Mouse (Mus musculus): ENCODE data around the gene Bap1. TPM values are rescaled to one million over a fixed set of nuclear protein-coding genes. Genes with fewer than 3 reads are reported as not detected.

Gene Bap1
- polyA plus RNA-seq, 1 experiment: 48.3 TPM

GRCm38 (mm10) chr14:31212499-31212898, 38.8 kb upstream of the Bap1 start:
- DNase-seq: no peak
- TF ChIP-seq POLR2A (IDR thresholded peaks at IDR 0.05; ENCODE audit: borderline replicate concordance, extremely low read depth, low read depth, low read length): no peak
- TF ChIP-seq CTCF (IDR thresholded peaks at IDR 0.05; ENCODE audit: insufficient read depth, low read length): no peak
- H3K4me1 ChIP-seq (ENCODE audit: control insufficient read depth, insufficient read depth, low read length): peaks cover 7% of the 10 kb centered on the region
- WGBS: 78% methylated on average over 3 of the region's 3 CpGs
- no peak overlapping the region for H3K4me3 ChIP-seq (replicated peaks; ENCODE audit: extremely low read depth, low read depth, low read length)

GRCm38 (mm10) chr14:31213868-31214267, 37.4 kb upstream of the Bap1 start:
- H3K4me1 ChIP-seq (ENCODE audit: control insufficient read depth, insufficient read depth, low read length): peaks cover 7% of the 10 kb centered on the region; the same call in 1 of the 2 replicates
- no peak for DNase-seq
- H3K4me3 ChIP-seq (replicated peaks; ENCODE audit: extremely low read depth, low read depth, low read length): no peak overlapping the region
- WGBS: 70% methylated on average over 8 of the region's 8 CpGs
- no peak for TF ChIP-seq POLR2A (IDR thresholded peaks at IDR 0.05; ENCODE audit: borderline replicate concordance, extremely low read depth, low read depth, low read length)
- TF ChIP-seq CTCF (IDR thresholded peaks at IDR 0.05; ENCODE audit: insufficient read depth, low read length): no peak

GRCm38 (mm10) chr14:31214684-31215083, 36.6 kb upstream of the Bap1 start:
- TF ChIP-seq POLR2A (IDR thresholded peaks at IDR 0.05; ENCODE audit: borderline replicate concordance, extremely low read depth, low read depth, low read length) (no peak), CTCF (IDR thresholded peaks at IDR 0.05; ENCODE audit: insufficient read depth, low read length) (no peak)
- 70% methylated on average over 3 of the region's 3 CpGs for WGBS
- H3K4me3 ChIP-seq (replicated peaks; ENCODE audit: extremely low read depth, low read depth, low read length): no peak overlapping the region

GRCm38 (mm10) chr14:31215157-31216002, 35.9 kb upstream of the Bap1 start:
- WGBS: 29% methylated on average over 15 of the region's 15 CpGs
- DNase-seq: peak; percentile 71
- TF ChIP-seq CTCF (IDR thresholded peaks at IDR 0.05; ENCODE audit: insufficient read depth, low read length): peak; percentile 96
- TF ChIP-seq POLR2A (IDR thresholded peaks at IDR 0.05; ENCODE audit: borderline replicate concordance, extremely low read depth, low read depth, low read length): no peak

More at GRCm38 (mm10) chr14:31214684-31215083, 36.6 kb upstream of the Bap1 start:
- peaks cover 7% of the 10 kb centered on the region; the same call in 1 of the 2 replicates for H3K4me1 ChIP-seq (ENCODE audit: control insufficient read depth, insufficient read depth, low read length)
- DNase-seq: no peak

GRCm38 (mm10) chr14:31216846-31217245, 34.4 kb upstream of the Bap1 start, which contains the start of gene Nisch:
Nisch (minus strand) TSS chr14:31216946.
- H3K4me3 ChIP-seq (replicated peaks; ENCODE audit: extremely low read depth, low read depth, low read length): peak within 1 kb of the TSS; percentile 81
- H3K4me1 ChIP-seq (ENCODE audit: control insufficient read depth, insufficient read depth, low read length): peaks cover 8% of the 10 kb centered on the region; the same call in 1 of the 2 replicates
- no peak for TF ChIP-seq POLR2A (IDR thresholded peaks at IDR 0.05; ENCODE audit: borderline replicate concordance, extremely low read depth, low read depth, low read length)
- TF ChIP-seq CTCF (IDR thresholded peaks at IDR 0.05; ENCODE audit: insufficient read depth, low read length): no peak
- no peak for DNase-seq
- WGBS: 68% methylated on average over 2 of the region's 2 CpGs

More at GRCm38 (mm10) chr14:31215157-31216002, 35.9 kb upstream of the Bap1 start:
- Histone ChIP-seq H3K4me1 (ENCODE audit: control insufficient read depth, insufficient read depth, low read length) (peaks cover 7% of the 10 kb centered on the region; the same call in 1 of the 2 replicates), H3K4me3 (replicated peaks; ENCODE audit: extremely low read depth, low read depth, low read length) (no peak overlapping the region)

- TF ChIP-seq POLR2A (IDR thresholded peaks at IDR 0.05; ENCODE audit: borderline replicate concordance, extremely low read depth, low read depth, low read length) (peak; percentile 91), CTCF (IDR thresholded peaks at IDR 0.05; ENCODE audit: insufficient read depth, low read length) (peak; percentile 74)
- DNase-seq: peak; percentile 67
- 6% methylated on average over 11 of the region's 11 CpGs for WGBS
- H3K4me3 ChIP-seq (replicated peaks; ENCODE audit: extremely low read depth, low read depth, low read length): peak within 1 kb of the TSS; percentile 81
- peaks cover 10% of the 10 kb centered on the region; the same call in 1 of the 2 replicates for H3K4me1 ChIP-seq (ENCODE audit: control insufficient read depth, insufficient read depth, low read length)
These were observed 33.6 kb upstream of the Bap1 start, which contains the start of gene Sema3g for GRCm38 (mm10) chr14:31217666-31218065. Sema3g (plus strand) TSS chr14:31217860.

- Histone ChIP-seq H3K4me1 (ENCODE audit: control insufficient read depth, insufficient read depth, low read length) (peaks cover 30% of the 10 kb centered on the region), H3K4me3 (replicated peaks; ENCODE audit: extremely low read depth, low read depth, low read length) (no peak overlapping the region)
- TF ChIP-seq CTCF (IDR thresholded peaks at IDR 0.05; ENCODE audit: insufficient read depth, low read length) (no peak), POLR2A (IDR thresholded peaks at IDR 0.05; ENCODE audit: borderline replicate concordance, extremely low read depth, low read depth, low read length) (no peak)
- WGBS: 22% methylated on average over 4 of the region's 4 CpGs
- DNase-seq: no peak
These were observed 24.3 kb upstream of the Bap1 start for GRCm38 (mm10) chr14:31226978-31227377.

GRCm38 (mm10) chr14:31228234-31228633, 23.0 kb upstream of the Bap1 start:
- TF ChIP-seq POLR2A (IDR thresholded peaks at IDR 0.05; ENCODE audit: borderline replicate concordance, extremely low read depth, low read depth, low read length) (peak; percentile 32; the same call in 1 of the 2 replicates), CTCF (IDR thresholded peaks at IDR 0.05; ENCODE audit: insufficient read depth, low read length) (no peak)
- 37% methylated on average over 6 of the region's 6 CpGs for WGBS
- no peak for DNase-seq
- no peak overlapping the region for H3K4me3 ChIP-seq (replicated peaks; ENCODE audit: extremely low read depth, low read depth, low read length)
- peaks cover 32% of the 10 kb centered on the region for H3K4me1 ChIP-seq (ENCODE audit: control insufficient read depth, insufficient read depth, low read length)

GRCm38 (mm10) chr14:31230442-31230841, 20.8 kb upstream of the Bap1 start:
- Histone ChIP-seq H3K4me1 (ENCODE audit: control insufficient read depth, insufficient read depth, low read length) (peaks cover 32% of the 10 kb centered on the region), H3K4me3 (replicated peaks; ENCODE audit: extremely low read depth, low read depth, low read length) (no peak overlapping the region)
- 58% methylated on average over 8 of the region's 8 CpGs for WGBS
- DNase-seq: no peak
- TF ChIP-seq CTCF (IDR thresholded peaks at IDR 0.05; ENCODE audit: insufficient read depth, low read length) (no peak), POLR2A (IDR thresholded peaks at IDR 0.05; ENCODE audit: borderline replicate concordance, extremely low read depth, low read depth, low read length) (no peak)
